Mouse (Mus musculus) MEL (cell line): ENCODE data around the gene Fah.

Source experiments
- CHD1 ChIP-seq: IDR thresholded peaks from 2 replicates; pipeline ENCODE4 v1.6.1; 2012; ENCODE audit warnings: low read depth, mild to moderate bottlenecking, inconsistent platforms, low read length, improper control_type of control experiment
- CTCF ChIP-seq, 3 experiments: IDR thresholded peaks in 2 of 3; conservative IDR thresholded peaks in 1 of 3; 2 replicates each; pipeline ENCODE4 v1.5.1; 2011 to 2012; ENCODE audit warnings: low read length in 3 of 3, low read depth in 2 of 3, mild to moderate bottlenecking in 2 of 3, improper control_type of control experiment in 1 of 3, inconsistent platforms in 1 of 3, mixed read lengths in 1 of 3, moderate library complexity in 1 of 3; ENCODE audit not compliant: control insufficient read depth in 1 of 3, insufficient read depth in 1 of 3, poor library complexity in 1 of 3, severe bottlenecking in 1 of 3
- ZKSCAN1 ChIP-seq: IDR thresholded peaks from 2 replicates; pipeline ENCODE4 v1.6.1; 2012; ENCODE audit warnings: low read depth, mild to moderate bottlenecking, inconsistent platforms, low read length, improper control_type of control experiment, moderate library complexity

GRCm38 (mm10) chr7:84642159-84642928 lies 35.8 kb upstream of the Fah start:
- TF ChIP-seq CTCF (IDR thresholded peaks at IDR 0.05 in 2 of 3, conservative IDR thresholded peaks at IDR 0.05 in 1 of 3; ENCODE audit: control insufficient read depth in 1 of 3, insufficient read depth in 1 of 3, low read depth in 2 of 3, low read length in 3 of 3, poor library complexity in 1 of 3, severe bottlenecking in 1 of 3) (no peak), ZKSCAN1 (no peak), CHD1 (no peak)
